Mouse (Mus musculus) intestine, embryonic 14.5 days (tissue): ENCODE data around the gene Ddb1. TPM values are rescaled to one million over a fixed set of nuclear protein-coding genes. Genes with fewer than 3 reads are reported as not detected.
"Not testable (repeated sequence)": the region's sequence is repeated elsewhere in the genome, so short reads cannot be mapped to it uniquely, and the experiment has no call there.

Experiments
- ATAC-seq: fragments of 200-750 bp; cut with Nextera tagmentation; replicated peaks from 2 replicates; pipeline ENCODE4 v1.8.0; 2017; ENCODE audit warnings: low read depth, moderate number of reproducible peaks, moderate TSS enrichment, moderate library complexity; ENCODE audit not compliant: low FRiP score, low TSS enrichment
- DNase-seq: peaks from one replicate; pipeline ENCODE4 v3.0.0-alpha.2; 2018; ENCODE audit warnings: low spot score
- H3K27ac ChIP-seq: fragments of 300-500 bp; sonication (generic); 2 replicates; pipeline ENCODE4 v1.5.1; 2014; ENCODE audit warnings: low read depth, mild to moderate bottlenecking, control low read depth
- H3K27me3 ChIP-seq: fragments of 300-500 bp; sonication (generic); replicated peaks from 2 replicates; pipeline ENCODE4 v1.6.1; 2014; ENCODE audit warnings: low read length, control low read depth; ENCODE audit not compliant: control insufficient read depth, insufficient read depth
- H3K36me3 ChIP-seq: fragments of 300-500 bp; sonication (generic); 2 replicates; pipeline ENCODE4 v1.6.1; 2014; ENCODE audit warnings: low read length, control low read depth; ENCODE audit not compliant: control insufficient read depth, insufficient read depth
- H3K4me1 ChIP-seq: fragments of 300-500 bp; sonication (generic); replicated peaks from 2 replicates; pipeline ENCODE4 v1.6.1; 2014; ENCODE audit warnings: low read length, control low read depth, mixed read lengths; ENCODE audit not compliant: control insufficient read depth, insufficient read depth
- H3K4me2 ChIP-seq: fragments of 300-500 bp; sonication (generic); 2 replicates; pipeline ENCODE4 v1.6.1; 2014; ENCODE audit warnings: low read length
- H3K4me3 ChIP-seq: fragments of 300-500 bp; sonication (generic); 2 replicates; pipeline ENCODE4 v1.5.1; 2014; ENCODE audit warnings: low read depth, low read length, control low read depth, mixed read lengths
- H3K9ac ChIP-seq: fragments of 300-500 bp; sonication (generic); 2 replicates; pipeline ENCODE4 v1.6.1; 2014; ENCODE audit warnings: mild to moderate bottlenecking, low read length
- H3K9me3 ChIP-seq: fragments of 300-500 bp; sonication (generic); 2 replicates; pipeline ENCODE4 v1.6.1; 2016; ENCODE audit warnings: low read length, control low read depth; ENCODE audit not compliant: control insufficient read depth
- WGBS: fragments of 180-500 bp; shearing (Covaris S2); extraction: QIAGEN DNeasy Blood & Tissue Kit; methylation state at CpG from one replicate; pipeline ENCODE4 v1.1.7; 2014; 5-methylcytosine and 5-hydroxymethylcytosine counted together
- polyA plus RNA-seq: library from polyadenylated mRNA; unstranded; fragments of >200 nt; fragmentation: Nextera tagmentation; extraction: Ambion mirVana; gene quantifications from 2 replicates; pipeline ENCODE4 v1.2.1, GENCODE M21; 2014

Gene Ddb1
- polyA plus RNA-seq, result 324 and 358 TPM in 2 replicates

DNA sequence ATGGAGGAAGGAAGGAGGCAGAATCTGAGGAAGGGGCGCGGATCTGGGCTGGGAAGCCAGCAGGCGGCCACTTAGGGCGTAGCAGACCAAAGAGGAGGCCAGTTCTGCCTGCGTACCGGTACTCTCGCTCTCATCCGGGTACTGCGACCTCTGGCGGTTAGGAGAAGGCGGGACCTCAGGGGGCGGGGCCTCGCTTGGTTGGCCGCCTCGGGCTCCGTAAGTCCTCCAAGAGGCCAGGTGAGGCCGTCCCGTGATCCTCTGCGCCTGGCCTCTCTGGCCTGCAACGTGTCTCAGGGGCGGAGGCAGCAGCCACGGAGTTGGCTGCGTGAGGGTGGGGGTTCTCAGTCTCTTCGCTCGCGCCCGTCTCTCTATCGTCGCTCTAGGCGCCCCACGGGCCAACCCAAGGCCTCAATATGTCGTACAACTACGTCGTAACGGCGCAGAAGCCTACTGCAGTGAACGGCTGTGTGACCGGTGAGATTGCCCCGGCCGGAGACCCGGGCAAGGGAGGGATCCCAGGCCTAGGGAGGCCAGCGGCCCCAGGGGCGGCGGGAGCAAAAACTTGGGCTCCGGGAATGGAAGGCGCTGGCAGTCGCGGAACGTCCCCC lies at the start of gene Ddb1, which contains the start of gene Tkfc:
TSS of gene Ddb1 (plus strand) at position 35 of the 608 bp plus-strand sequence.
TSS of gene Tkfc (minus strand) at position 362 of the 608 bp plus-strand sequence.
- peak within 1 kb of the TSS; percentile 98 for H3K4me3 ChIP-seq
- WGBS, result under 1% methylated on average over 49 of the region's 49 CpGs
- peaks cover 26% of the 10 kb centered on the region for H3K4me1 ChIP-seq
- H3K9ac ChIP-seq, result peak within 1 kb of the TSS; percentile 98
- ATAC-seq (peak; percentile 96), DNase-seq (peak; percentile 98)
- H3K9me3 ChIP-seq, result no peaks in the 10 kb centered on the region
- H3K27me3 ChIP-seq, result no peaks in the 10 kb centered on the region
- H3K4me2 ChIP-seq, result peak within 1 kb of the TSS; percentile 77
- peak within 1 kb of the TSS; percentile 92 for H3K27ac ChIP-seq
- H3K36me3 ChIP-seq, result peaks cover 32% of the 10 kb centered on the region

DNA sequence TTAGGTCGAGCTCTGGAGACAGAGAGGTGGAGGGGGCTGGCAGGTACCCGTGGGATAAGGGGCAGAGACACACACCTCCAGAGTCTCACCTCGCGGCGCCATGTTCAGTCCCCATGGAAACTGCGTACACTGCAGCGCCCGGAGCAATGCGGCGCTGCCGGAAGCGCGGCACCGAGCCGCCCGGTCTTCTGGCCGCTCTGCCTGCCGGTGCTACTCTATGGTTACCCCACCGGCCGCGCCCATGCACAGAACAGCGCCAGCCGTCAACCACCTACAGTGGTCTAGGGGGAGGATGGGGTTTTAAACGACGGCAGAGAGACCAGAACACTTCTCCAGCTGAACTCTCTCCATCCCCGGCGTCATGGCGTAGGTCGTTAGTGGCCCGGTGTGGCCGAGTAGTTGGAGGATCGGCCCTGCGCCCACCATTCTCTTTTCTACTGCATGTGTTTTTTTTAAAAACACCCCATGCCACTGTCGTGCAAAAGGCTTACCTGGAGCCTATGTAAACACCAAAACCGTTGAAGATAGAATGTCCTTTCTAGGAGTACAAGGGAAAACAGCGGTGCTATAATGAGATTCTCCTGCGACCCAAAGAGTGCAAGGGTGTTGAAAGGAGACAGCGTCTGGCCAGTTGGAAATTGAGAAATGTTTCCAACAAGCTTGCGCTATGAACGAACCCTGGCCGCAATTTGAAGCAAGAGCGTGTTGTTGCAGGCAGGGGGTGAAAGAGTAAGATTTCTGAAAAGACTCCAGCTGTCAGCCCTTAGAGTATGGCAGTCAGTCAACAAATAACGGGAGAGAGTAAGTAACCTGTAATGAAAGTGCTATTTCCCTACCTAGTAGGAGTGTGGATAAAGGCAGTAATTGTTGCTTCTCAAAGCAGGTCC lies 49.3 kb upstream of the Ddb1 start, which contains the start of gene Tmem216:
TSS of gene Tmem216 (minus strand) at position 615 of the 887 bp plus-strand sequence.
- Histone ChIP-seq H3K4me2 (peak within 1 kb of the TSS; percentile 86), H3K9me3 (no peaks in the 10 kb centered on the region), H3K36me3 (peaks cover 15% of the 10 kb centered on the region), H3K27ac (peak within 1 kb of the TSS; percentile 64), H3K27me3 (no peaks in the 10 kb centered on the region), H3K4me1 (peaks cover 13% of the 10 kb centered on the region), H3K4me3 (peak within 1 kb of the TSS; percentile 65), H3K9ac (peak within 1 kb of the TSS; percentile 54)
- peak; percentile 98 for ATAC-seq
- DNase-seq, result peak; percentile 85
- WGBS, result 2% methylated on average over 43 of the region's 43 CpGs

DNA sequence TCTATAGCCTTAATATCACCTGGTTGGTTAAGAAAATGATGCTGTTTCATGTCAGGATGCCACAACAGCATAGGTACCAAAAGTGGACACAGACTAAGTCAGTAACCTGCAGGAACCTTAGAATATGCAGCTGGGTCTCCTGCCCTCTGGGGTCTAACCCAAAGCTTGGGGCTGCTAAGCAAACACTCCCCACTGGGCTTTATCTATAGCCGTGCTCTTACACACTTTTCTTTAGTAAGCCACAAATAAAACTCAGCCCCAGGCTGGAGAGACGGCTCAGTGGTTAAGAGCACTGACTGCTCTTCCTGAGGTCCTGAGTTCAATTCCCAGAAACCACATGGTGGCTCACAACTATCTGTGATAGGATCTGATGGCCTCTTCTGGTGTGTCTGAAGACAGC lies 48.1 kb upstream of the Ddb1 start:
- no peak for ATAC-seq
- WGBS, result 79% methylated on average over 2 of the region's 2 CpGs
- no peak overlapping the region for H3K4me3 ChIP-seq
- DNase-seq, result no peak
- H3K36me3 ChIP-seq, result peaks cover 3% of the 10 kb centered on the region; the same call in 1 of the 2 replicates
- H3K27me3 ChIP-seq, result no peaks in the 10 kb centered on the region
- no peak overlapping the region for H3K4me2 ChIP-seq
- no peak overlapping the region for H3K27ac ChIP-seq
- H3K9me3 ChIP-seq, result no peaks in the 10 kb centered on the region
- H3K4me1 ChIP-seq, result peaks cover 13% of the 10 kb centered on the region
- H3K9ac ChIP-seq, result no peak overlapping the region

DNA sequence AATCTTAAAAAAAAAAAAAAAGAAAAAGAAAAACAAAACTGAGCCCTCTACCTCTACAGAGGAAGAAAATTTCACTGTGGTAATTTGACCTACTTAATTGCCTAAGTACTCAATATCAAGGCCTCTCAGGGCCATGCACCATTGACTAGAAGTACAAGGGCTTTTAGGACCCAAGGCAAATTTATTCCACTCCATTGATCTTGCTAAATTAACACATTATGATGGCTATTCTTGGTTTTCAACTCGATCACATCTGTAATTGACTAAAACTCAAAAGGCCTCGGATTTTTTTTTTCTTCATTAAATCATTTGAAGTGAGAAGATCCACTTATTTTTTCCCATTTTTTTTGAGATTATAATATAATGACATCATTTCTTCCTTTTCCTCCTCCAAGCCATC lies 47.7 kb upstream of the Ddb1 start:
- peaks cover 13% of the 10 kb centered on the region for H3K4me1 ChIP-seq
- no peaks in the 10 kb centered on the region for H3K9me3 ChIP-seq
- H3K4me2 ChIP-seq, result no peak overlapping the region
- ATAC-seq (no peak), DNase-seq (no peak)
- no peaks in the 10 kb centered on the region; the same call in 1 of the 2 replicates for H3K36me3 ChIP-seq
- no peak overlapping the region for H3K27ac ChIP-seq
- WGBS, result 79% methylated on average over 2 of the region's 2 CpGs
- no peak overlapping the region for H3K9ac ChIP-seq
- H3K4me3 ChIP-seq, result no peak overlapping the region
- no peaks in the 10 kb centered on the region for H3K27me3 ChIP-seq

DNA sequence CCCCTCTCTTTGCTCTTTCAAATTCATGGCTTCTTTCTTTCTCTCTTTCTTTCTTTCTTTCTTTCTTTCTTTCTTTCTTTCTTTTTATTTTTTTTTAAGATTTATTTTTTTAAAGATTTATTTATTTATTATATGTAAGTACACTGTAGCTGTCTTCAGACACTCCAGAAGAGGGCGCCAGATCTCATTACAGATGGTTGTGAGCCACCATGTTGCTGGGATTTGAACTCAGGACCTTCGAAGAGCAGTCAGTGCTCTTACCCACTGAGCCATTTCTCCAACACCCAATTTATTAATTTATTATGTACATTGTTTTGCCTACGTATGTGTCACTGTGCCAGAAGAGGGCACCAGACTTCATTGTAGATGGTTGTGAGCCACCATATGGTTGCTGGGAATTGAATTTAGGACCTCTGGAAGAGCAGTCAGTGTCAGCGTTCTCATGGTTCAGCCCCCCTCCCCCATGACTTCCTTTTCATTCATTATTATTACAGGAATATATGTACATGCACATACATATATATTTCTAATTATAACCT lies 47.2 kb upstream of the Ddb1 start:
- not testable (repeated sequence) for H3K36me3 ChIP-seq, H3K9ac ChIP-seq, H3K27me3 ChIP-seq, H3K9me3 ChIP-seq, H3K27ac ChIP-seq, H3K4me2 ChIP-seq, DNase-seq, H3K4me3 ChIP-seq, ATAC-seq
- 77% methylated on average over 4 of the region's 4 CpGs for WGBS
- peaks cover 13% of the 10 kb centered on the region for H3K4me1 ChIP-seq

DNA sequence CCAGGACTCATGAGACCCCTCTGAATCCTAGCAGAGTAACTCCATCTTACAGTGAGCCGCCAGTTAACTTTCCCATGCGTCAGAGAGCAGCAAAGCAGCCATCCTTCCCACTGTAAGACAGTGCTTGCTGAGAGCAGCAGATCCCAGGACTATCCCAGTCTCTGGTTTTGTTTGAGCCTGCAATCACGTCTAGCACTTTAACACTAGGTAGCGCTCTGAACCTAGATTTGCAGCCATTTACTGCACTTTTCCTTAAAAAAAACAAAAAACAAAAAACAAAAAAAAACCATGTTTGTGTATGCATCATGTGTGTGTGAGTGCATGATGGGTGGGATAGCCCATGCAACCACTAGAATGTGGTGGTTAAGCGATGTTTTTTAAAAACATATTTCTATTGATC lies 45.0 kb upstream of the Ddb1 start:
- Histone ChIP-seq H3K9me3 (no peaks in the 10 kb centered on the region), H3K27me3 (no peaks in the 10 kb centered on the region), H3K4me1 (peaks cover 7% of the 10 kb centered on the region; the same call in 1 of the 2 replicates), H3K4me2 (no peak overlapping the region), H3K36me3 (no peaks in the 10 kb centered on the region), H3K9ac (no peak overlapping the region), H3K27ac (no peak overlapping the region), H3K4me3 (no peak overlapping the region)
- 35% methylated on average over 5 of the region's 5 CpGs for WGBS
- DNase-seq, result no peak
- ATAC-seq, result no peak

DNA sequence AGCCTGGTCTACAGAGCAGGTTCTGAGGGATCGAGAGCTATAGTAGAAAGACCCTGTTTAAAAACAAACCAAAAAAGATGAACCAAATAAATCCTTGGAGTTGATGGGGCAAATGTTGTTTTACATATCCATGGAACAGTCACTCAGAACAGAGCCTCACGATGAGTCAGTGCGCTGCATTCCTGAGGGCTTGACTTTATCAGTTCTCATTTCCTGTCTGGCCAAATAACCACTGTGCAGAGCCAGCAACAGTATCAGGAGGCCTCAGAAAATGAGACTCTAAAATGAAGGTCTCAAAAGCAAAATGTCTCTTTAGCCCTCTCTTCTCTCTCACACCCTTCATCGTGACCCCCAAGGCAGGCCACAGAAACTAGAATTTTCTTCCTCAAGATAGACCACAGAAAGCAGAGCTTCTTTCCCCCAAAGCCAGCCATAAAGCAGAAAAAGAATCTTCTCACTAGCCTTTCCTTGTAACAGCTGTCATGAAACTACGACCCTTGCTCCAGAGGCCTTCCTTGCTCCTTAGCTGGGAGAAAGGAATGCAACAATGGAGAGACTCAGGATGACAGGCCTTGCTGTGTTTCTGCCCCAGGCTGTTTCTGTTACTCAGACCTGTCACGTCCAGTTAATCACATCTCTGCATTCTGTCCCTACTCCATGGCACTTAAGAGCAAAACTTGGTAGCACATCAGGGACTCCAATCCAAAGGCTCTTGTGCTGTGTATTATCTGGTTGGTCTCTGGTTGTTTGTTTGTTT lies 43.4 kb upstream of the Ddb1 start:
- H3K4me3 ChIP-seq, result no peak overlapping the region
- 0 out of 2 replicates have a peak, but pooled peaks have one; percentile 36 for ATAC-seq
- no peak for DNase-seq
- no peaks in the 10 kb centered on the region for H3K9me3 ChIP-seq
- no peaks in the 10 kb centered on the region for H3K4me1 ChIP-seq
- no peak overlapping the region for H3K9ac ChIP-seq
- peak overlapping the region; percentile 82 for H3K27ac ChIP-seq
- 44% methylated on average over 6 of the region's 6 CpGs for WGBS
- no peaks in the 10 kb centered on the region for H3K27me3 ChIP-seq
- H3K4me2 ChIP-seq, result no peak overlapping the region
- H3K36me3 ChIP-seq, result no peaks in the 10 kb centered on the region

DNA sequence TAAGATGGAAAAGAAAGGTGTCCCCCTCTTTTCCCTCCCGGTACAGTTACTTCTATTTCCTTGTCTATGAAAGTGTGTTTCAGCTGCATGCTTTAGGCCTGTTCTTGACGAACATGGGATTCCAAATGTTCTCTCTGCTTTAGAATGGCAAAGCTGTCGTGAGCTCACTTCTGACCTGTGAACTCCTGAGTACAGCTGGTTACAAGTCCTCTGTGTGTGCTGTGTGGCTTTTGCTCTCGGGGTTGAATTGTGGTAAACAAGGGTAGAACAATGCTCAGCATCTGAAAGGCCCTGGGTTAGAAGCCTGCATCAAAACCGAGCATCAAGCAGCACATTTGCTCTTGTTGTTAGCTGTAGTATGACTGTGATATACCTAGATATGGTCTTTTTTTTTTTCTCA lies 42.8 kb upstream of the Ddb1 start:
- 57% methylated on average over 5 of the region's 5 CpGs for WGBS
- DNase-seq (no peak), ATAC-seq (no peak)
- Histone ChIP-seq H3K9ac (no peak overlapping the region), H3K9me3 (no peaks in the 10 kb centered on the region), H3K4me2 (no peak overlapping the region), H3K4me3 (no peak overlapping the region), H3K4me1 (no peaks in the 10 kb centered on the region), H3K27ac (peak overlapping the region; percentile 82), H3K27me3 (no peaks in the 10 kb centered on the region), H3K36me3 (no peaks in the 10 kb centered on the region)
